Mouse (Mus musculus) heart, adult 2 months (tissue): ENCODE results near the gene Zfp768. TPM values are rescaled to one million over a fixed set of nuclear protein-coding genes. Genes with fewer than 3 reads are reported as not detected.
A peak's percentile ranks its signal among the peaks of the same experiment; 100 is the strongest.
"Not testable (repeated sequence)": the region's sequence is repeated elsewhere in the genome, so short reads cannot be mapped to it uniquely, and the experiment has no call there.

Experiments used
- DNase-seq, 2 experiments: peaks; one replicate each; pipeline ENCODE4 v3.0.0; 2021
- H3K27ac ChIP-seq: fragments of 200-600 bp; 2 replicates; pipeline ENCODE4 v1.8.1; 2022
- H3K27me3 ChIP-seq: fragments of 200-500 bp; 2 replicates; pipeline ENCODE4 v1.6.1; 2012; ENCODE audit warnings: mild to moderate bottlenecking, low read length, inconsistent platforms, mixed read lengths; ENCODE audit not compliant: control insufficient read depth, insufficient read depth
- H3K36me3 ChIP-seq: fragments of 200-500 bp; 2 replicates; pipeline ENCODE4 v1.6.1; 2012; ENCODE audit warnings: low read length, inconsistent platforms; ENCODE audit not compliant: control insufficient read depth, insufficient read depth
- H3K4me1 ChIP-seq: fragments of 200-500 bp; 2 replicates; pipeline ENCODE4 v1.6.1; 2011; ENCODE audit warnings: low read length; ENCODE audit not compliant: control insufficient read depth, insufficient read depth
- H3K4me3 ChIP-seq: fragments of 200-600 bp; 2 replicates; pipeline ENCODE4 v1.8.1; 2022
- H3K79me2 ChIP-seq: fragments of 200-500 bp; replicated peaks from 2 replicates; pipeline ENCODE4 v1.6.1; 2012; ENCODE audit warnings: mild to moderate bottlenecking, inconsistent platforms, low read length, moderate library complexity, mixed read lengths; ENCODE audit not compliant: control insufficient read depth, insufficient read depth
- H3K9ac ChIP-seq: fragments of 200-500 bp; 2 replicates; pipeline ENCODE4 v1.6.1; 2012; ENCODE audit warnings: low read depth, mild to moderate bottlenecking, control low read depth, inconsistent platforms, low read length, mixed read lengths
- CTCF ChIP-seq: fragments of 200-600 bp; IDR thresholded peaks from 2 replicates; pipeline ENCODE4 v1.8.1; 2022; ENCODE audit warnings: antibody characterized with exemption, mild to moderate bottlenecking, moderate library complexity
- EP300 ChIP-seq: fragments of 200-500 bp; IDR thresholded peaks from 2 replicates; pipeline ENCODE4 v1.6.1; 2011; ENCODE audit warnings: low read depth, low read length, control low read depth; ENCODE audit not compliant: insufficient read depth
- POLR2A ChIP-seq: fragments of 200-500 bp; IDR thresholded peaks from 2 replicates; pipeline ENCODE4 v1.6.1; 2011; ENCODE audit warnings: mild to moderate bottlenecking, low read depth, low read length, control low read depth; ENCODE audit not compliant: insufficient read depth
- WGBS: fragments of 180-500 bp; shearing (Covaris S2); methylation state at CpG from one replicate; pipeline ENCODE4 v1.1.7; 2018; 5-methylcytosine and 5-hydroxymethylcytosine counted together
- intact Hi-C: fragments of 180-260 bp; cut with DNase I; formaldehyde crosslinking; loops from one replicate; pipeline ENCODE4 v1.15.1; 2025
- polyA plus RNA-seq: library from polyadenylated mRNA; depleted of rRNA; stranded (reverse); fragments of >200 nt; gene quantifications from 2 replicates; pipeline ENCODE4 v1.2.3, GENCODE M21; 2012
- total RNA-seq, 2 experiments: library from RNA; stranded (reverse); gene quantifications; 2 replicates each; pipeline ENCODE4 v1.2.3; 2021

Gene Zfp768
- total and polyA plus RNA-seq, 3 experiments, result 31.6 to 37.2 (median 36.5) TPM

DNA sequence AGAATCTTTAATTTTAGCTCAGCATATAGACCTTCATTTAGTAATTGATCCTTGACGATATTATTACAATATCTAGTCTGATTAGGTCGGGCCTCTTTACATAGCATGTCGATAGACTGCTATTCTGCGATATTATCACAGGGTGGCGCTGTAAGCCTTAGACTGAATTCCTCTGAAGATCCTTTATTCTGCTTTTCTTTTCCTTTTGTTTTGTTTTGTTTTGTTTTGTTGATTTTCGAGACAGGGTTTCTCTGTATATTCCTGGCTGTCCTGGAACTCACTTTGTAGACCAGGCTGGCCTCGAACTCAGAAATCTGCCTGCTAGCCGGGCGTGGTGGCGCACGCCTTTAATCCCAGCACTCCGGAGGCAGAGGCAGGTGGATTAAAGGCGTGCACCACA is 17.0 kb upstream of the Zfp768 start:
- H3K9ac ChIP-seq, result not testable (repeated sequence)
- peak in 1 of 2 experiments; percentile 18 for DNase-seq
- H3K4me3 ChIP-seq, result peak overlapping the region; percentile 22

DNA sequence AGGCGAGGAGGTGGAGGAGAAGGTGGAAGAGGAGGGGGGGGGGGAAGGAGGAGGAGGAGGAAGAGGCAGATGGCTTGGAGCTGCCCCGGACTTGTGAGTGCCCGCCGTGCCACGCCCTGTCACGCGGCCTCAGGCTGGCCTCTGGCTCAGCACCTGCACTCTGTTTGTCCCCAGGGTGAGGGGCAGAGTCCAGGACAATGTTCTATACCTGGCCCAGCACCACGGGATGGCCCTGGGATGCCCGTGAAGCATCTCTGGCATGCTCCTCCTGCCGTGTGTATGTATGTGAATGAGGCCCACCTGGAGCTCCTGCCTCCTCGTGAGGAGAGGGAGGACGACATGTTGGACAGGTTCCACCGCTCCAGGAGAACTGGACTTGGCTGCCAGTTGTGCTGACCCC is 16.1 kb upstream of the Zfp768 start:
- H3K4me1 ChIP-seq, result no peaks in the 10 kb centered on the region
- TF ChIP-seq POLR2A, result no peak
- no peak for TF ChIP-seq EP300
- TF ChIP-seq CTCF, result no peak
- H3K27me3 ChIP-seq, result no peaks in the 10 kb centered on the region
- H3K36me3 ChIP-seq, result no peaks in the 10 kb centered on the region
- no peak for DNase-seq
- H3K9ac ChIP-seq, result no peak overlapping the region
- no peak overlapping the region for H3K27ac ChIP-seq
- intact Hi-C loops, result loop anchor here (5.0 kb wide), 2 partner anchors 46 to 151 kb away; partner anchors contain the start of genes Srcap and Zfp764
- 51% methylated on average over 13 of the region's 13 CpGs for WGBS
- no peak overlapping the region for H3K4me3 ChIP-seq
- H3K79me2 ChIP-seq, result no peaks in the 10 kb centered on the region

More for the DNA sequence above, 17.0 kb upstream of the Zfp768 start:
- H3K36me3 ChIP-seq, H3K27ac ChIP-seq, H3K79me2 ChIP-seq, H3K27me3 ChIP-seq, H3K4me1 ChIP-seq: not testable (repeated sequence)
- 19% methylated on average over 13 of the region's 13 CpGs for WGBS
- intact Hi-C loops, result loop anchor here (1.0 to 5.0 kb wide), 3 partner anchors 45 to 150 kb away; partner anchors contain the start of genes Srcap and Zfp764
- peak; percentile 95 for TF ChIP-seq CTCF

DNA sequence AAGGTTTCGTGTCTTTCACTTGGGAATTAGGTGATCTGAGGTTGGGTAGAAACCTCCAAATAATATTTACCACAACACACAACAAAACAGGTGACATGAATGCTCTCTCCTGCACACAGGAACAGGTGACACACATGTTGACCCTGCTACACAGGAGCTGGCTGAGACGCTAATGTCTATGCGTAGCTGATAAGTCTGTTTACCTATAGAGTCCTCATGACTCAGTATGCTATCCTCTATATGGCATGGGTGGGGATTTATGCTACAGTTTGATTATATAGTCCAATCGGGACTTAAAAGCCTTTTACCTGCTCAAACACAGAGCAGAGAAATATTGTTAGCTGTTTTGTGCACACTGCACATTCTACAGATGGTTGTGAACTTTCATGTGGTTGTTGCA is 14.9 kb upstream of the Zfp768 start:
- H3K27me3 ChIP-seq, result no peaks in the 10 kb centered on the region
- TF ChIP-seq CTCF (no peak), EP300 (no peak)
- no peak overlapping the region for H3K27ac ChIP-seq
- intact Hi-C loops, result loop anchor here (5.0 kb wide), 2 partner anchors 47 to 152 kb away; partner anchors contain the start of genes Srcap and Zfp764
- WGBS, result 59% methylated on average over 4 of the region's 4 CpGs
- no peaks in the 10 kb centered on the region for H3K36me3 ChIP-seq
- no peaks in the 10 kb centered on the region for H3K79me2 ChIP-seq
- H3K4me1 ChIP-seq, result no peaks in the 10 kb centered on the region
- DNase-seq, result no peak
- H3K4me3 ChIP-seq, result no peak overlapping the region
- H3K9ac ChIP-seq, result no peak overlapping the region

GRCm38 (mm10) chr7:127358472-127358871 is 13.1 kb upstream of the Zfp768 start:
- Histone ChIP-seq H3K4me1 (no peaks in the 10 kb centered on the region), H3K79me2 (no peaks in the 10 kb centered on the region), H3K4me3 (no peak overlapping the region), H3K27ac (no peak overlapping the region), H3K27me3 (no peaks in the 10 kb centered on the region), H3K9ac (no peak overlapping the region), H3K36me3 (no peaks in the 10 kb centered on the region)
- TF ChIP-seq POLR2A (no peak), CTCF (no peak), EP300 (no peak)
- WGBS, result 63% methylated on average over 4 of the region's 4 CpGs
- intact Hi-C loops, result no loop called here
- DNase-seq, result no peak

- no peak overlapping the region for H3K9ac ChIP-seq
- H3K4me3 ChIP-seq, result no peak overlapping the region
- no peak overlapping the region for H3K27ac ChIP-seq
- H3K36me3 ChIP-seq, result no peaks in the 10 kb centered on the region
- no peak for TF ChIP-seq EP300
- no peak for TF ChIP-seq POLR2A
- TF ChIP-seq CTCF, result no peak
- 59% methylated on average over 2 of the region's 2 CpGs for WGBS
- H3K4me1 ChIP-seq, result no peaks in the 10 kb centered on the region
- H3K79me2 ChIP-seq, result no peaks in the 10 kb centered on the region
- H3K27me3 ChIP-seq, result no peaks in the 10 kb centered on the region
- intact Hi-C loops, result no loop called here
- no peak for DNase-seq
These were observed 12.5 kb upstream of the Zfp768 start for GRCm38 (mm10) chr7:127357871-127358270.

DNA sequence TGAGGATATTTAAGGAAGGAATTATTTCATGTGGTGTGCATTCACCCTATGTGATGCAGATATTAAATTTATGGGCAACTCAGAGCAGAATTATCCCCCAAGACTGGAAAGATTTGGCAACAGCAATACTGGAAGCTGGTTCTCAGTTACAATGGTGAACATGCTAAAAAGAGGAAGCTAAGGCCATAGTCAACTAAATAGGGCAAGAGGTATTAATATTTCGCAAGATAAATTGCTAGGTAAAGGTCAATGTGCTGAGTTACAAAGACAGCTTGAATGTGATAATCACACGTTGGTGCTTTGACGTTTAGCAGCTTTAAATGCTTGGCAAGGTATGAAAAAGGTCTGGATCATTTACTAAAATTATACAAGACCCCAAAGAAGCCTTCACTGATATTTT is 10.4 kb upstream of the Zfp768 start:
- intact Hi-C loops, result no loop called here
- Histone ChIP-seq H3K27ac (no peak overlapping the region), H3K4me3 (no peak overlapping the region), H3K4me1 (no peaks in the 10 kb centered on the region), H3K79me2 (no peaks in the 10 kb centered on the region), H3K27me3 (no peaks in the 10 kb centered on the region), H3K9ac (no peak overlapping the region), H3K36me3 (no peaks in the 10 kb centered on the region)
- no peak for DNase-seq
- WGBS, result 61% methylated on average over 3 of the region's 3 CpGs
- TF ChIP-seq EP300, result no peak
- TF ChIP-seq CTCF, result no peak
- TF ChIP-seq POLR2A, result no peak
